Mouse (Mus musculus) WW6 (cell line): ENCODE data around the gene Vegfd.

Experiments
- DNase-seq: peaks from one replicate; pipeline ENCODE4 v3.0.0-alpha.2; 2013; ENCODE audit warnings: low read depth, low spot score

Gene Vegfd

DNA sequence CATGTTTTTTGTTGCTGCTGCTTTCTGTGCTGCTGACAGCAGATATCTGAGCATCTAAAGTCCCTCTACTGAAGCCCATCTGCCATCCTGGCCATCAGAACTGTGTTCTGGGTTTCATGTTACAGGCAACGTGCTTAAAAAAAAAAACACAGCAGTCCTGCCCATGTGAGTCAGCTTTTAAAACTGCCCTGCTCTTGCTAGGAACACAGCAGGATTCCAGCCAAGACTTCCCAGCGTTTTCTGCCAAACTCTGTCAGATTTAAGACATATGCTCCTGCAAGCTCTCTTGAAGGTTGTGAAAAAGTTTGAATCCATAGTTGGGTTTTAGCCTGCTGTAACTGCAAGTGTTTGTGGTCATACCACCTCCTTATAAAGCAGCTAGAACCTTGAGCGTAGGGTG lies at the start of gene Vegfd:
TSS of gene Vegfd (plus strand) at position 298 of the 400 bp plus-strand sequence.
- DNase-seq, result no peak

DNA sequence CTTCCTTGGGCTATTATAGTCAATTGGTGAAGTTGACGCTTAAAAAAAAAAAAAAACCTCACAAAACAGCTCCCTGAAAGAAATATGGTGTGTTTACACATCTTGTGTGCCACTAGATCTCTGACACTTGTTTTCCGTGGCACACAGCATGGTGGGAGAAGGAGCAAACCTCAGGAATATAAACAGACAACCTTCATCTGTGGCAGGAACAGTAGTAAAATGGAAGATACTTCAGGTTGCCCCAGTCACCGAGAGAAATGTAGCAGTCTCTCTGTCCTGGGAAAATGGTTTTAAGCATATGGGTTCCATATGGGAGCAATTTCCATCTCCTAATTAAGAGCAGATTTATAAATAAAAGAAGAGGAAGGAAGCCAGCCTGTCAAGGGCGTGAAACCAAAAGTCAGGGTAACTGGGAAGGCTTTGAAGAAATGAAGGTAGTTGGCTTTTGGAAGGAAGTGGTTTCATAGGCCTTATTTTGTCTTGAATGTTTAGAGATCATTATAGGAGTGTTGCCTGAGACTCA lies 49.7 kb upstream of the Vegfd start:
- no peak for DNase-seq

DNA sequence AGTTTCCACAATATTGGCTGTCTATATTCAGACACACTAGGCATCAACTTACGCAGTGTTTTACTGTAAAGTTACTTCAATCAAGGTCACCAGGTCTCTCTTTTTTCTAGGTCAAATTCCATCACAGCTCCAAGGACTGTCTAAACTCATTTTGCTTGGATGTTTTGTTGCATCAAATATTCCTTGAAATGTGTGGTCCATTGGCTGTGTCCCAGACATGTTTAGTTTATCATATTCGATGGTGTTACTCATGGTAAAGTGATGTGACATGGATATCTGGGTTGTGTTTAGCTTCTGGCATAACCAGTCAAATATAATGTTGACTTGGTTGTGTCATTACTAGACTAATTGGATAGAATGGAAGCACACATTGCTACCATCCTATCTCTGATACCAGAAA lies 42.8 kb upstream of the Vegfd start:
- DNase-seq, result no peak

DNA sequence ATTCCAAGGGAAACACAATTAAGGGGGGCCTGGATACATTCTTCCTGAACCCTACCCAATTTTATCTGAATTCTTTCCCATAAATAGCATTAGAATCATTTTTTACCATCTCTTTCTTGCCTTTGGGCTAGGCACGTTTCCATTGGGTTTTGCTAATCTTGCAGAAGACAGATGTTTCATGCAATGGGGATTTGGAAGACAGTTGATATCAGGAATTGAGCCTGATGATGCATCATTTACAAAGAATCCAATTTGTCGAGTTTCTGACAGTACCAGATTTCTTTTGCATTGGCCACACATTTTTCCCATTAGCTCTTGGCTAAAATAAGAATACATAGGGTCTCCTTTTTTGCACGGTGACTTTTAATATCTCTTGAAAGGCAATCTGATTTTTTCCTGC lies 42.4 kb upstream of the Vegfd start:
- no peak for DNase-seq

DNA sequence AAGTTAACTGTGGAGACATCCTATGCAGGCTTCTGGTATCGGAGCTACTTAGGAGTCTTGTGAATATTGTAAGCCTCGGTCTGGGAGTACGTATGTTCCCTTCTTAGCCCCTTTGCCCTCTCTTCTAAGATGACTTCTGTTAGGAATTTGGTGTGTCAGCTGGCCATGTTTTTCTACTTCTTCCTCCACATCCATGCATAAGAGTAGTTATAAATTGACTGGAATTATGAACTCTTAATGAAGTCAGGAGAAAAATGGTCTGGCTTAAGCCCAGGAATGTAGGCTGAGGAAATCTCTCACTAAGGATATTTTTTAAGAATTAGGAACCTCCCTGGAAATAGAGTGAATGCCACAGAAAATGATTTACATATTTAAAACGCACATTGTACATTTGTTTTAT lies 34.6 kb upstream of the Vegfd start:
- no peak for DNase-seq

DNA sequence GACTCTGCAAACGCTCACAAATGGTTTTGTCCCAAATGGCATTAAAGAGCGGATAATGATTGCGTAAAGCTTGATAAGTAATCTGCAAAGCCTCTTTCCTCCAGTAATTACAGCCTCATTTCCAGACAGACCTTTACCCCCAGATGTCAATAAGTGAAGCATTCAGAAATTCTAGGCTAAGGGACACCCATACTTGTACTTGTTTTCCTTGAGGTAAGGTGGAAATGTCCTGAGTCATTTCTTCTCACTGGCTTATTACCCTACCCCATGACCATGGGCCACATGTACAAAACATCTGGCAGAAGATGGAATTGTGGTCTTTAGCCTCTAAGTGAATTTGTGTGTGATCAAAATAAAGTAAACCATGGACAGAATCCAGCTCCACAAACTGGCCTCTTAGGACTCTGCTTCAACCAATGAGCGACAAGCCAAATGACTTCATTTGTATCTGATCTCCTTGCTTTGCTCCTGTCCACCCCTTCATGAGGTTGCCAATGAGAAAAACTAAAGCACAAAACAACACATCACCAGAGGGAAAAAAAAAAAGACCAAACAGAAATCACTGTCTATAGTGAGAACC lies 27.7 kb upstream of the Vegfd start:
- DNase-seq, result no peak

DNA sequence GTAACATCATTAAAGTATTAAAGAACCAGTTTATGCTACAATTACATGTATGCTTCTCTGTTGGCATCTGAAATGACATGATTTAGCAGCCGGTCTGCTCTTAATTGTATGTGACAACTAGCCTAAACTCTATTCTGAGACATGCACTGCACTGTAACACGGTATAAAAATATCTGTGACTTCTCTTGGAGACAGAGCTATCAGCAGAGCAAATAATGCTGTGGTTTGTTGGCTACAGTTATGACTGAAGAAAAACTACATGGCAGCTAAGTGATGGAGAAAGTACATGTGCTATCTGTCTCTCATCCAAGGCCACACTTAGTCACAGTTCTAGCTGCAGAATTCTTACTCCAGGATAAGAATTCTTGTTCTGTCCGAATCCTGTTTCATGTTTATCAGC lies 24.2 kb upstream of the Vegfd start:
- DNase-seq, result no peak

DNA sequence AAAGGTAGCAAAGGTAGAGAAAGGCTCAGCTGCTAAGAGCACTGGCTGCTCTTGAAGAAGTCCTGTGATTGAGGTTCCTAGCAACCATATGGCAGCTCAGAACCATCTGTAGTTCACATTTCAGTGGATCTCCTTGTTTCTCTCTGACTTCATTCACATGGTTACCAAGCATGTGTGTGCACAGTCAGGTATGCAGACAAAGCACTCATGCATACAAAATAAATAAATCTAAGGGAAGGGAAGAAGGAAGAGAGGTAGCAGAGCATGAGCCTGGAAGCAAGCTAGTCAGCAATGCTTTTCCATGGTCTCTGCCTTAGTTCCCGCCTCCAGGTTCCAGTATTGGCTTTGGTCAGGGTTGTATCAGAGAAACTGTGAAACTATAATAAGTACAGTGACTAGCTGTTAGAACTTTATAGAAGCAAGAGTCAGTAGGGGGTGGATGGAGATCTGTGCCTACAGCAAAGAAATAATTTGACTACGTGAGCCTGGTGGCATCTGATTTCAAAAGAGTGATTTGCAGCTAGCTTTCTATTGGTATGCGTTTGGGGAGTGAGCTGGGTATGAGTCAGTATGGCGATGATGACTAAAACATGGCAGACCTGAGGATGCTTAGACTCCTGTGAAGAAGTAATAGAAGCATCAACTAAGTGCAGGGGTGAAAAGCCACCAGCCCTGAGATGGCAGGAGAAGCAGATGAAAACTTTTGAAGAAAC lies 7.9 kb upstream of the Vegfd start:
- DNase-seq, result no peak

DNA sequence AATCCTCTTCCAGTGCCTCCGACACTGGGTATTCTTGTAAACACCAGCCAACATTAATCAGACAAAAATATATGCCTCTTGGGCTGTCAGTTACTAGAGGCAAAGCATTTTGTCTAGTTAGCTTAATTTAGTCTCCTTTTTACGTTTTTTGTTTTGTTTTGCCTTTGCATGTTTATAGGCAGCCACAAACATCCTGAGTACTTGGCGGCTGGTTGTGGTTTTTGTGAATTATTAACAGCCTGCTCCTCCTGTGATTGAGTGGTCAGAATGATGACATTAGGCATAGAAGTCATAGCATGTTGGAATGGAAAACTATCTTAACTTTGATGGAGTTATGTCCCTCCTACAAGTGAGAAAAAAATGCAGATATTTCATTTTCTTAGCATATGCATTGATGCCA lies 2.6 kb upstream of the Vegfd start:
- DNase-seq, result no peak

DNA sequence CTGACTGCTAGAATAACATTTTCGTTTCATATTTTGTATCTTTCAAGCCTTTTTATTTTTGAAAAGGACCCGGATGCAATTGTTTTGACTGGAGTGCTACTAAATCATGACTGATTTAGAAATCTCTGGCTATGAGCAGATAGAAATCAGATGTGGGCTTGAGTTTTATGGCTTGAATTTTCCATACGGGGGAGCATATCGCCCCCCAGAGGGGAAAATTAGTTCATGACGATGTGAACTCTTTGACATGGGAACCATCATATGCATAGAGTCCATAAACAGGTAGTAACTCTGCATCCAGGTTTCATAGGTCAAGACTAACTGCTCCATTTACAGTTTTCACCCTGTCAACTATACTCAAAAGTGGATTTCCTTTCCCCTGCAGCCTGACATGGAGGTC lies 1.4 kb downstream of the Vegfd start:
- DNase-seq, result no peak

DNA sequence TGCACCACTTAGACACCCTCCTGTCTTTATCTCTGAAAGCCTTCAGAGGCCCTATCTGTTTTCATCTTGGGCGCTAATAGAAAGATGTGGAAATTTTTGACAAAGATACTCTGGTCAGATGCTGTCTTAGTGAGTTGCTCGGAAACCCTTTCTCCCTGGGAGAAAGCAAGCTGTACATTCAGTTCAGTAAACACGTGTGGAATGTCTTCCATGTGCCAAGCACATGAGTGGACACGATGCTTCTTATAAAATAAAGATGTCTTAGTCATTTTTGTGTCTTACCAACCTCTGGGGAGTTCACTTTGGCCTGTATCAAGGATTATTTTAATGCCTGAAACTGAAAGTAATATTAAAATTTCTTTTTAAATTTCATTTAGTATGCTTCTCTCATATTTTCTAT lies 6.5 kb downstream of the Vegfd start:
- no peak for DNase-seq

DNA sequence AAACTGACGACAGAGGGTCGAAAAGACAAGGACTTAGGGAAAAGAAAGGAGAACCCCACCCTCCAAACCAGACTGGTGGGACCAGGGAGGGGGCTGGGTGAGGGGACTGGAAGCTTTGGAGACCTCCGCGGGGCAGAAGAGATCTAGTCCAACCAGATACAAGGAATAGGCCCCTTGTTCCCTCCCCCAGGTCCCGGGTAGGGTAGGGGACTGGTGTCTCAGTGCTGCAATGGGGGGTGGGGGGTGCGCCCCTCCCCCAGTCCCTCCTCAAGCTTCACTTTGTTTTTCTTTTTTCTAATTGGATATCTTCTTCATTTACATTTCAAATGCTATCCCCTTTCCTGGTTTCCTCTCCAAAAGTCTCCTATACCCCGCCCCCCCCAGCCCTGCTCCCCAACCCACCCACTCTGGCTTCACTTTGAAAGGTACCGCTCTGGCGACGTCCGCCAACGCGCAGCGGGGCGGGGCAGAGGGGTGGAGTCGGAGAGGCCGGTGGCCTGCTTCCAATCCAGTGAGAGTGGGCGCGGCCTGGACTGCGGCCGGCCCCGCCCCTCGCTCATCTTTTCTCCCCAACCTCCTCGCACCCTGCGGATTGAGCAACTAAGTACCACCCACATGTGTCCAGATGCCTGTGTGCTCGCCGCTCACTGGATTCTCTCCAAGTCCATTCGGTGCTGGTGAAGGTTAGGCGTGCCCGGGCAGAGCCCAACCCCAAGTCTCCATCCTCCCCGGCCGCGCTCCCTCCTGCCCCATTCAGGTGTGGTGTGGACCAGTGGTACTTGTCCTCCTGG lies 8.6 kb downstream of the Vegfd start:
- DNase-seq, result peak; percentile 80

DNA sequence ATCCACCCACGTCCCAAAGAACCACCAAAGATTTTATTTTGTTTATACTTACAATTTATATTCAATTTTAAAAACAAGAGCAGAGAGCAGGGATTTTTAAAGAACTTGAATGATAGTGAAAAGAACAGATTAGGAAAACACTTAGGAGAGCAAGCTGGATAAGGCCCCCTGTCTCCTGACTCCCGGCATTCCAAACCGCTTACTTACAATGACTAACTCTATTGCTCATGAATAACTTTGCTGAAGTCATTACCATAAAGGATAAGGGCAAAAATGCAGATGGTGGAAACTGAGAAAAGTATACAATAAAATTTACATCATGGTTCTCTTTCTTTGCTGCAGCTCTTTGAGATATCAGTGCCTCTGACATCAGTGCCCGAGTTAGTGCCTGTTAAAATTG lies 20.9 kb downstream of the Vegfd start:
- DNase-seq, result no peak

DNA sequence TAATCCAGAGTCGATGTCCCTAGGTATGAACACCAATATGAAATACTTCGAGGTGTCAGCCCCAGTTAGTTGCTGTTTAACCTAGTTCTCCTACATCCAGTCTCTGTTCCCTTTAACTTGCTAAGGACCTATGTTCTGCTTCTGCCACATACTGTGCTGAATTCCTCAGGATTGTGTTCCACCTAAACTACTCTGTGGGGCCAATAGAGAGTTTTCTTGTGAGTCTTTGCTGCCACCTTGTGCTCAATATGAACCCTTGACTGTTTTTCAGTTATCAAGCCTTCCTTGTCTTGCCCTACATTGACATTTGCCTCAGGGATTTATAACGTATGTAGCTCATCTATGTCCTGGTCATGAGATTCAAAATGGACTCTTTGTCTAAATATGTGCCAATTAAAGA lies 25.3 kb downstream of the Vegfd start:
- DNase-seq, result no peak

DNA sequence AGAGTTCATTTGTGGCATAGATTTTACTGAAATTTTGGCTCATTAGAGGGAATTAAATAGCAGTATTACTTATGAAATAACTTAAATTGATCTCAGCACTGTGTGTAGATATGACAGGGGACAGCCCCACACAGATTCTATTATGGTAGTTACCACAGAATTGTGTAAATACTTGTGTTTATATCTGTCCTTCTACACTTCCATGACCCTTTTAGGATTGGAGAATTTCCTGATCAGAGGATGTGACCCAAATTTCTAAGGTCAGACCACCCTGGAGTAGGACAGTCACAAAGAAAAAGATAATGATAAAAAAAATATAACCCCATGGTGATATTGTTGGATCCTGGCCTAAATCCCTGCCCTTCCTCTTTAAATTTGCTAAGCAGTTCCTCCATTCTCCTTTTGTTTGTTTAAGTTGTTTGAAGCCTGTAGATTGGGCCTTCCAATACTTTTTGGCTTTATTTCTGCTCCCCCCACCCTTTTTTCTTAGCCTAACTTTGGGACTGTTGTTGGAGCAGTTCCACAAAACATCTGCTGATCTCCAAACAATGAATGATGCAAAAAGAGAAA lies 32.0 kb downstream of the Vegfd start:
- no peak for DNase-seq

DNA sequence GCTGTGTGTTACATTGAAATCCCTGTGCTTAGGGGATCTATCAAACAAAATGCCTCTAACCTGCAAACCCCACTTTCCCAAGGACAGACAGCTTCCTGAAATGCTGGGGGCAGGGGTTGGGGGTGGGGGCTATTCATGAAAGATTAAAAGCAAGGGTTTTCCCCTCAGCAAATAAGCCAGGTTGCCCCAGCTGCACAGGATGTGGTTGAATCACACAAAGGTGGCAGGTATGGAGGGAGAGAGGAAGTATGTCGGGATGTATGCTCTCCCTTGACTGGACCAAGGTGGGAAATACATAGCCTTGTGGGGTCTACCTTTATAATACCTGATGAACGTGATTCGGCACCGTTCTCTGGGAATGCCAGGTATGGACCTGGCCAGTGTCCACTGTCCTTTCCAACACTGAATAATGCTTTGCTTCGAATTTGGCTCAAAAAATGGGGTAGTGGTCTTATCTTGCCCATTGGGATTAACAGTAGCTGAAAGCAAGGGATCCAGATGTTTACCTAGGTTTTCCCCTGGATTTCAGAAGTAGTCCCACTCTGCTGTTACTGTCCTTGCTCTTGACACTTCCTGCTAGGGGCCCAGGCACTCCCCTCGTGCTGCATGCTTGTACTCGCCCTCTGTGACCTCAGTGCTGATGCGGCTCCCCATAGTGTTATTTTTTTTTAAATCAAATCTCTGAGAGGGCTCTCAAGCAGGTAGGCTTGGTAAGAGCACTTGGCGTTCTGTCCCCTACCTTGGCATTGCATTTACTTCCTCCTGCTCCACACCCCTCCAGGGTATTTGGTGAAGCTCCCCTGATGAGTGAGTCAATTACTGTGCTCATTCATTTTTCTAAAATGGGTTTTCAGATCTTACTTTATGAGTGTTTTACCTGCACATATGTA lies 33.2 kb downstream of the Vegfd start:
- DNase-seq, result no peak

DNA sequence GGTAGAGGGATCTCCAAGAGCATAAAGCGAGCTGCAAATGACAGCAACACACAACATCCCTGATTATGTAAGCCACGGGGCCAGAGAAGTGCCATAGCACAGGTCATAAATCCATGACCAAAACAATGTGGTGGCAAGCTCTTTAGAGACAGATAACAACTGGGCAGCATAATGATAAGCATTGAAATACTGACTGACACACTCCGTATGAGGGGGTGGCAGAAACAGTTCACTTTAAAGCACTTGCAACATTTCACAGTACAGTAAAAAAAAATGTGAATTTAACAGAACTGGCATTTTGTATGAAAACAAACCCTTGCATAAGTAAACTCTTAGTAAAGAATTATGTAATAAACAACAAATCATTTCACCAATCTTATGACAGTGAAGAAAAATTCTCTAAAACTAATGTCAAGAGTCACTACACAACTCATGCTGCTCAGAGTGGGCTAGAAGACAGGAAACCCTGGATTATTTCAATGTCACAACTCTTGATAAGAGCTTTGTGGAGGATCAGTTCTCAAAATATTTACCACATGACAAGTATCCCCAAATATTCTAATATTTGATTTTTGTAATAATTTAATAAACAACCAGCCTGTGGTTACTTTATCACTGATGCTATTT lies 35.2 kb downstream of the Vegfd start:
- DNase-seq, result no peak

DNA sequence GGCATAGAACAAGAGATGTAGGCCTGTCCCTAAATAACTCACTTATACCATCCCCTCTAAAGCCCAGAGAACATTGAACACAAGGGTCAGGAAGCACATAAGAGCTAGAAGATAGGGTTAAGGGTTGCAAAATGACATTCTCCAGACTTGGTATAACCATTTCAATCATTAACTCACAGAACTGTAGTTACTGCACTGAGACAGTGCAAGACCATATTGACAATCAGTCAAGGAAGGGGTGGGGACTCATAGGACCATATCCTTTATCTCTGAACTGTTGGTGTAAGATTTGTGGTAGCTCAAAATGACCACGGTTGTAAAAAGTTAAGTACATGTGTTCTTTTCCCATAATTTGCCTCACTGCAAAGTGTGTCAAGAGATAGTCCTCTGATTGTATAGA lies 37.4 kb downstream of the Vegfd start:
- DNase-seq, result no peak

DNA sequence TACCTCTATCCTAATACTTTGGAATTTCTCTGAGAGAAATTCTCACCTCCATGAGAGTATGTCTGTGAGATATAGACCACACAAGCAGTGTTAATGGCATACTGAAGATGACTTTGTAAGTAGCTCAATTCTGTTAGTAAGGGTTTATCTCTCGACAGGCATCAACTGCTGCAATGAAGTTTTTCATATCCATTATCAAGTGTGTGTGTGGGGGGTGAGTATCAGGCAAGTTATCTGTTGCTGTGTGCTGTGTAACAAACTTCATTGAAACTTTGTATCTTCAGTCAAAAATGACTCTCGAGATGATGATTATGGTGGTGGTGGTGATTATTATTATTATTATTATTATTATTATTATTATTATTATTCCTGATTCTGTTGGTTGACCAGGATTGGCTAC lies 43.6 kb downstream of the Vegfd start:
- DNase-seq, result no peak

DNA sequence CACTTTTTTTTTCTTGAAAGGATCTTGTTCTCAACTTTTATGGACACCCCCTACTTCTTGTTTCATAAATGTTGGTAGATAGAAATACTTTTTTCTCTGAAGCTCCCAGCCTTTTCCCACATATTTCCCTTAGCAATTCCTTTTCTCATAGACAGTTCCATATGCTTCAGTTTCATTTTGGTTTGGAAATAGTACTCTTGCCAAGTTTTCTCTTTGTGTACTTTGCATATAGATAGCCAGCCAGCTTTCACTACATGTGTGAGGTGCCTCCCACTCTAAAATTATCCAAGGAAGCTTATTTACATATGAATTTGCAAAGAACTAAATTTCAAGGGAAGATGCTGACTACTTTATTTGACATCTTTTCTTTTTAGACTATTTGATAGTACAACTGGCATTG lies 44.8 kb downstream of the Vegfd start:
- DNase-seq, result no peak

DNA sequence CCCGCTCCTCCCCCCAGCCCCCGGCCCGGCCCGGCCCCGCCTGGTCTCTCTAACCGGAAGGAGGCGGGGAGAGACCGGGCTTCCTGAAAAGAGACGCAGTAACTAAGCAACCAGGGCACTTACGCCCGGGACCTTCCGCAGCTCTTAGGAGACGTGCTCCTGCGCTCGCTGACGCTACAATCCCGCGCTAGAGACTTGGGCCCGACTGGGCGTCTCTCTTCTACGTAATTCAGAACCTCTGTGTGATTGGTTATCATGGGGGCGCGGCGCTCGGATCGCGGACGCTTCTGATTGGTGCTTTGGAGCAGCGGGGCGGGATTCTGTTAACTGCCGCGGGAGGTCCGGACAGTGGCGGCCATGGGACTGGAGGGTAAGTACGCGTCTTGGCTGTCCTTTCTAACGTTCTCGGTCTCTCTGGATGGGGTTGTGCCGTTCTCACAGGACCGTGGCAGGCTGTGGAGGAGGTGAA lies 46.3 kb downstream of the Vegfd start, which contains the start of gene Piga:
TSS of gene Piga (plus strand) at position 317 of the 469 bp plus-strand sequence.
- peak; percentile 80 for DNase-seq
